Mouse (Mus musculus) hindbrain, embryonic 15.5 days (tissue): ENCODE results near the gene Mpnd. TPM values are rescaled to one million over a fixed set of nuclear protein-coding genes. Genes with fewer than 3 reads are reported as not detected.
"Not testable (repeated sequence)": the region's sequence is repeated elsewhere in the genome, so short reads cannot be mapped to it uniquely, and the experiment has no call there.

Source experiments
- ATAC-seq: fragments of 200-750 bp; cut with Nextera tagmentation; 2 replicates; pipeline ENCODE4 v1.8.0; 2017; ENCODE audit warnings: low read depth, moderate number of reproducible peaks, moderate TSS enrichment; ENCODE audit not compliant: low FRiP score
- H3K27ac ChIP-seq: fragments of 300-500 bp; sonication (generic); replicated peaks from 2 replicates; pipeline ENCODE4 v1.5.1; 2015; ENCODE audit warnings: mild to moderate bottlenecking, inconsistent platforms
- H3K27me3 ChIP-seq: fragments of 300-500 bp; sonication (generic); 2 replicates; pipeline ENCODE4 v1.6.1; 2015; ENCODE audit warnings: control low read depth, inconsistent platforms
- H3K36me3 ChIP-seq: fragments of 300-500 bp; sonication (generic); 2 replicates; pipeline ENCODE4 v1.6.1; 2015; ENCODE audit warnings: control low read depth, inconsistent platforms
- H3K4me1 ChIP-seq: fragments of 300-500 bp; sonication (generic); replicated peaks from 2 replicates; pipeline ENCODE4 v1.6.1; 2015; ENCODE audit warnings: control low read depth, inconsistent platforms
- H3K4me2 ChIP-seq: fragments of 300-500 bp; sonication (generic); 2 replicates; pipeline ENCODE4 v1.6.1; 2015; ENCODE audit warnings: moderate library complexity, mild to moderate bottlenecking, inconsistent platforms
- H3K4me3 ChIP-seq: fragments of 300-500 bp; sonication (generic); 2 replicates; pipeline ENCODE4 v1.5.1; 2015; ENCODE audit warnings: mild to moderate bottlenecking, inconsistent platforms
- H3K9ac ChIP-seq: fragments of 300-500 bp; sonication (generic); 2 replicates; pipeline ENCODE4 v1.6.1; 2015; ENCODE audit warnings: inconsistent platforms
- H3K9me3 ChIP-seq: fragments of 300-500 bp; sonication (generic); 2 replicates; pipeline ENCODE4 v1.6.1; 2016; ENCODE audit warnings: control low read depth, inconsistent platforms
- WGBS: fragments of 180-500 bp; shearing (Covaris S2); methylation state at CpG from one replicate; pipeline ENCODE4 v1.1.7; 2015; 5-methylcytosine and 5-hydroxymethylcytosine counted together
- polyA plus RNA-seq: library from polyadenylated mRNA; unstranded; fragments of >200 nt; fragmentation: Nextera tagmentation; extraction: Ambion mirVana; gene quantifications from 2 replicates; pipeline ENCODE4 v1.2.1, GENCODE M21; 2015

The Mpnd gene
- polyA plus RNA-seq, 1 experiment from 2014 or later = 149 TPM

DNA sequence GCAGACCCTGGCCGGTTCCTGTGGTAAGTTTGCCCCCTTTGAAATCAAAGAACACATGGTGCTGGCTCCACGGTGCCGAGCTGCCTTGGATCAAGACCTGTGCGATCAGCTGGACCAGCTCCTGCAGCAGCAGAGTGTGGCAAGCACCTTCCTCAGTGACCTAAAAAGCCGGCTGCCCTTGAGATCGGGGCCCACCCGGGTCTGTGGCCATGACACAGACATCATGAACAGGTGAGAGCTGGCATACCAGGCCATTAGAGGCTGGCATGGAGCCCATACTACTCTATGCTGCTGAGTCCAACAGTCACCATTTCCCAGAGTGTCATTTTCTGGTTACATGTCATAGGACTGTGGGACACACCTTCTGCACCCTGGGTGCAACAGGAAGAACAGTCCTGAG, 56.6 kb downstream of the Mpnd start:
- Histone ChIP-seq H3K9me3 (no peaks in the 10 kb centered on the region), H3K9ac (no peak overlapping the region), H3K36me3 (peaks cover 19% of the 10 kb centered on the region), H3K27ac (no peak overlapping the region), H3K4me3 (no peak overlapping the region), H3K4me1 (no peaks in the 10 kb centered on the region), H3K4me2 (no peak overlapping the region), H3K27me3 (no peaks in the 10 kb centered on the region)
- WGBS = 97% methylated on average over 7 of the region's 7 CpGs
- no peak for ATAC-seq

DNA sequence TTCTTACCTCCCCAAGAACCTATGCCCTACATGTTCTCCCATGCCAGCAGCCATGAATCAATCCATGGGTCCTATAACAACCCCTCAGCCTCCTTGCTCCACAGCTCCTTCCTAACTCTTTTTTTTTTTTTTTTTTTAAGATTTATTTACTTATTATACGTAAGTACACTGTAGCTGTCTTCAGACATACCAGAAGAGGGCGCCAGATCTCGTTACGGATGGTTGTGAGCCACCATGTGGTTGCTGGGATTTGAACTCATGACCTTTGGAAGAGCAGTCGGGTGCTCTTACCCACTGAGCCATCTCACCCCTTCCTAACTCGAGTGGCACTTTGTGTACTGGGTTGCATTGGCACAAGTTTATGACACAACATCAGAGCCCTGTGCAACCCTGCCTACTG, 60.2 kb downstream of the Mpnd start:
- not testable (repeated sequence) for ATAC-seq, H3K27ac ChIP-seq, H3K4me3 ChIP-seq, H3K4me1 ChIP-seq, H3K9me3 ChIP-seq, H3K4me2 ChIP-seq, H3K27me3 ChIP-seq, H3K9ac ChIP-seq
- H3K36me3 ChIP-seq = peaks cover 52% of the 10 kb centered on the region
- 81% methylated on average over 6 of the region's 6 CpGs for WGBS

Other genes with a start within 250 kb of the Mpnd start
- gene Zfp119a, start 126.8 kb upstream of the Mpnd start, polyA plus RNA-seq = 11.2 and 11.7 TPM in 2 replicates
- gene Zfp959, start 113.6 kb upstream of the Mpnd start, polyA plus RNA-seq = 14.4 and 15.4 TPM in 2 replicates
- 7.5 and 8.3 TPM in 2 replicates for gene Zfp119b, start 56.2 kb upstream of the Mpnd start, polyA plus RNA-seq
- 5.9 and 6.4 TPM in 2 replicates for gene Ebi3, start 53.1 kb upstream of the Mpnd start, polyA plus RNA-seq
- 22.7 and 22.9 TPM in 2 replicates for gene Yju2, start 46.6 kb upstream of the Mpnd start, polyA plus RNA-seq
- 174 and 179 TPM in 2 replicates for gene Shd, start 35.2 kb upstream of the Mpnd start, polyA plus RNA-seq
- gene Fsd1, start 19.2 kb upstream of the Mpnd start, polyA plus RNA-seq = 193 and 215 TPM in 2 replicates
- gene Stap2, start 127 bp upstream of the Mpnd start, polyA plus RNA-seq = 6.2 and 6.5 TPM in 2 replicates
- gene Sh3gl1, start 30.9 kb downstream of the Mpnd start, polyA plus RNA-seq = 108 and 111 TPM in 2 replicates
- gene Chaf1a, start 34.7 kb downstream of the Mpnd start, polyA plus RNA-seq = 7.6 and 7.8 TPM in 2 replicates
- 76.1 and 77.1 TPM in 2 replicates for gene Ubxn6, start 69.3 kb downstream of the Mpnd start, polyA plus RNA-seq
- gene Hdgfl2, start 73.9 kb downstream of the Mpnd start, polyA plus RNA-seq = 141 and 145 TPM in 2 replicates
- 0.08 and 0.21 TPM in 2 replicates for gene Plin4, start 104.1 kb downstream of the Mpnd start, polyA plus RNA-seq
- gene Plin5, start 111.9 kb downstream of the Mpnd start, polyA plus RNA-seq = 1.7 and 2.5 TPM in 2 replicates
- gene Lrg1, start 116.3 kb downstream of the Mpnd start, polyA plus RNA-seq = 0.33 and 0.62 TPM in 2 replicates
- 17.4 and 19.2 TPM in 2 replicates for gene Sema6b, start 134.6 kb downstream of the Mpnd start, polyA plus RNA-seq
- 9.5 and 10.7 TPM in 2 replicates for gene Tnfaip8l1, start 156.8 kb downstream of the Mpnd start, polyA plus RNA-seq
- 76.2 and 78.6 TPM in 2 replicates for gene Mydgf, start 178.2 kb downstream of the Mpnd start, polyA plus RNA-seq
- 25.6 and 28.8 TPM in 2 replicates for gene Dpp9, start 213.2 kb downstream of the Mpnd start, polyA plus RNA-seq